Mouse (Mus musculus) kidney, postnatal 10 days (tissue): ENCODE measurements around the gene Higd1a.

Experiments
- DNase-seq: peaks from one replicate; pipeline ENCODE4 v3.0.0; 2021; ENCODE audit warnings: mixed read lengths

The Higd1a gene

DNA sequence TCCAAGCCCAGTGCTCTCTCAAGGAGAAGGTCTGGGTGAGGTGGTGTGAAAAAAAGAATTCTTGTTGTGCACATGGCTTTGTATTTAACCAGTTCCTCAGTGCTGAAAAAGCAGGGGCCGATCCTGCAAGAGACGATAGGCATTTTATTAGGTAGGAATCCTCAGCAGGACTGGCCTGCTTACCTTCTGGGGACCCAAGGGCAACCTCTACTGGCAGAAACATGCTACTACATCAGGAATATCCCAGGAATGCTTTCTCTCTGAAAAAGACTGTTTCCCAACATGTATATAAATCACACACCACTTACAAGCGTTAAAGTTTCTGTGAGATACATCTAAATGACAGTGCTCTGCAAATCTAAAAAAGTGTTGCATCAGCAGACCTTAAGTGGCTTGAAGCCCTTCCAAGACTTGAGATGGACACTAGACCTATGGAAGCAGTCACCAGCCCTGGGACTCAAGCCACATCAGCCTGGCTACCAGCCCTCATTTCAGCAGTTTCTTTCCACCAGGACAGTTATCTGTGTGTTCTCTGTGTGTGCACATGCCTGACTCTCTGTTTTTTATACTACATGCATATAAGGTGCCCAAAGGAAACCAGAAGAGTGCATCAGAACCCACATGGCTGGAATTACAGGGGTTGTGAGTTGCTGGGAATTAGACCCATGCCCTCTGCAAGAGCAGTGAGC lies 19.0 kb upstream of the Higd1a start:
- peak; percentile 73 for DNase-seq

DNA sequence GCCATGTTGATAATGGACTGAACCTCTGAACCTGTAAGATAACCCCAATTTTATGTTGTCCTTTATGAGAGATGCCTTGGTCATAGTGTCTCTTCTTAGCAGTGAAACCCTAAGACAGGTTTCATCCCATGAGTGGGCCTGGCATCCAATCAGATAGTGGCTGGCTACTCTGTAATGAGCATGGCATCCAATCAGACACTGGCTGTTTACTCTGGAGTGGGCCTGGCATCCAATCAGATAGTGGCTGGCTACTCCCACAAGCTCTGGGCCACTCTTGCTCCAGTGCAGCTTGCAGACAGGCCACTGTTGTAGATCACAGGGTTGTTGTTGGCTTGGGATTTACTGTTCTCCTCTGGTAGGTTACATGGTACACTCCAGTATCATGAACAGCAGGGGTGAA lies 15.4 kb upstream of the Higd1a start:
- DNase-seq = no peak

DNA sequence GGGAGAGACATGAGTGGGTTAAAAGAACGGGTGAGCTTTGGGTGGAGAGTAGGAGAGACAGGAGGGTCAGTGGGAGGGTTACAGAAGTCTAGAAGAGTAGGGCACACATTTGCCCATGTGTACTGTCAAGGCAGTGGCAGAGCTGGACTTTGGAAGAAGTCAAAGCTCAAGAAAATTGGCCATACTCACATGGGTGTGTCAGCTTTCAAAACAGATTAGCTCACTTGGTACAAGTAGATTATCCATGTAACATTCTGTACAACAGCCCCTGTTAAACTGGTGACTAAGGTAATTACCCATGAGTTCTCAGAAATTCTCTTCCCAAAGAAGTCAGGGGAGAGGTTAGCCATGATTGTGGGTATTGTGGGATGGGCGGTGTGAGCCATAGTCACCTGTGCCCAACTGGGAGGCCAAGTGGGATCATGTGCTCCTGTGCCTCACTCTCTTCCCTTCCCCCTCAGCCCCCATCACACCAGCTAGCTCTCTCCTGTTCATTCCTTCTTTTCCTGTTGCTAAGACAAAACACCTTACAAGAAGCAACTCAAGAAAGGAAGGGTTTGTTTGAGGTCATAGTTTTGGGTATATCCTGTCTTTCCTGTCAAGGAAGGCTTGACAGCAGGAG lies 14.0 kb upstream of the Higd1a start:
- DNase-seq = no peak

DNA sequence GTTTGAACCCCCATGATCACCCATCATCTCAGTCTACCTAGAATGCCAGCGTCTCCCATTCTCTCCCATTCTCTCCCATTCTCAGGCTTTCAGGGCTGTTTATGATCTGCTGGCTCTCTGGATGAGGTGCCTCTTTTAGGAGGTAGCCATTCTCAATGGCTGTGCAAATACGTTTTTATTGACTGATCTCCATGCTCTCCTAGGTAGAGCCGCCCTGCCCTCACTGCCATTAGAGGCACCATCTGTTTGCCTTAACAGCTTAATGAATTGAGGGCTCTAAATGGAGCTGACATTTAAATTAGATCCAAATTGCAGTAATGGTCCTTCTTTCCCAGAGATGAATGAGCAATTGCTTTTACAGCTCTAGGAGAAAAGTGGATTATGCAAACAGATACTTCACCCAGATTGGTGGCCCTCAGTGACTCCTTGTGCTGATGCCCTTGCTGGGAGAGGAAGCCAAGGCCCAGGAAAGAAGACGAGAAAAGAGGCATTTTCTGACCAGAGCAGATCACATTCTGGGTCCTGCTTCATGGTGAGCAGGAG lies 11.9 kb upstream of the Higd1a start:
- no peak for DNase-seq

DNA sequence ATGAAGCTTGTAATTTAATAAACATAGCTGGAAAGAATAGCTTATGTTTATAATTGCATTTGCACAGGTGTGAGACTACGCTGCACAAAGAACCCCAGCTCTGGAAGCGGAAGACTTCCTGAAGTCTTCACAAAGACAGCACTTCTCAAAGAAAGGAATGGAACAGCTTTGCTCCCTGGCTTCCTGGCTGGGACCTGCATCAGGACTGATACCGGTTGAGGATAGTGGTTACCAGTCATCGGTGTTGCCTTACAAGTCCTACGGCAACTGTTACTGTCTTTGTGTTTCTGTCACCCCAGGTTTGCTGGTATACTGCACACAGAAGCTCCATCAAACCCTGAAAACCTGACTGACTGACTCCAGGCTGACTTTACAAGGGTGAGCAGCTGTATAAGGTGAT lies 11.3 kb upstream of the Higd1a start:
- DNase-seq = no peak

DNA sequence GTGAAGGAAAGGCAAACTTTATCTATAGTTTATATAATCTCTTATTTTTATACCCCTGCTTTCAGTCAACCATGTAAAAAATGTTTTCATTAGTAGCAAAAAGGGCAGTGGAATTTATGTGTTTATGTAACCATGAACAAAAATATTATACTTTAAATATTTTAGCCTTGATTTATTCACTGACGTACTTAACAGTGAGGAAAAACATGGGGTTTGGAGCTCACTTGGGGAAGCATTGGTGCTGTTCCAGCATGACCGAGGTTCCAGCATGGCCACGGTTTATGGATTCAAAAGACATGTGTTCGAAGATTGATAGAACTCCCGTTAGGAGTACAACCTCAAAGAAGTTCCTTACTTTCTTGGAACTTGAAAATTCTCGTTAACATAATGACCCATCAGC lies 10.1 kb upstream of the Higd1a start:
- DNase-seq = peak; percentile 59

DNA sequence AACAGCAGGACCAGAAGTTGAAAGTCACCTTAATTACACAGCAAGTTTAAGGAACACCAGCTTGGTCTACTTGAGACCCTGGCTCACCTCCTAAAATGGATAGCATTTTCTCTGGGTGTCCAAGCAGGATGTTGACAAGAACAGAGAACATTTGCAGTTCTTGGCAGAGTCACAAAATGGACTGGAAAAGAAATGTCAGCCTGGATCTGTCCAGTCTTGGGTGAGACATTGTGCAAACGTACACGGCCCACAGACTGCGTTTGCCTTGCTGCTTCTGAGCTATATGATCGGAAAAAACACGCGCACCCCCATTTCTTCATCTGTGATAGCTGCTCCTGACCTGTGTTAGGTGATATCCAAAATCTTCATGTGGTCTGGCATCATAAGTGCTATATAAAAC lies 9.5 kb upstream of the Higd1a start:
- DNase-seq = peak; percentile 52

DNA sequence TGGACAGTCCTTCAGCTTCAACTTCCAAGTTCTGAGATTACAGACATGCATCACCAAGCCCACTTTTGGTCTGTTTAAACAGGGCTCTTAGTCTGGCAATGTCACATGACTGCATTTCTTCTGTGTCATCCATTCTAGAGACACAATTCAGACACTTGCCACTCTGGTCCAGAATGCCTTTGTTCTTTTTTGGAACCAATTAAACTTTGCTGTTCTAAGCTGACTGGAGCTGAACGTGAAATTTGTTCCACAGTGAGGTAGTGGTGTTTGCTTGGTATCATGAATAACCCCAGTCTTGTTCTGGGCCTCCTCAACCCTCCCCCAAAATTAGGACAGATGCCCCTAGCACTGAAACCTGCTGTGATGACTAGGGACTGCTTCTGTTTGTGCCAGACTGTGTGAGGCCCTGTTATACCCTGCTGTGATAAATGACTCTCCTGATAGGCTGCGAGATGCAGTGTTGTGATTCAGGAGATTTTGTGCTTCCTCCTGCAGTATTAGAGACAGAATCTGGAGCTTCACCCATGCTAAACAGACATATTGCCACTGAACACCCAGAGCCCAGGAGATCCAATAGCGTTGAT lies 7.4 kb upstream of the Higd1a start:
- no peak for DNase-seq

DNA sequence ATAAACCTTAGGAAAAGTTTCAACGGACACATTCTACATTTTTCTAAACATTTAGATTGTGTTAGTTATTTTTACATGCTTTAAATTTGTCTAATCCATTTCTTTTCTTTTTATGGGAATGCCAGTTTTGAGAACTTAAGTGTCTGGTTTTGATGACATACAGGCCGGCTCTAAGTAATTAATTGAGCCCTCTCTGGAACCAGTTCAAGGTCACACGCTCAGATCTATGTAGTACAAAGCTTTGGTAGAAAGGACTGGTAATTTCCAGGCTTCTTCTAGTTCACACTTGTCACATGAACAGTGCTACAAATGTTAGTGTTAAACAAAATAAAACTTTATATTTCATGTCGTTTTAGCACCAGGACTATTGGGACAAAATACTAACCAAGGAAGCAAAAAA lies 6.7 kb upstream of the Higd1a start:
- peak; percentile 6 for DNase-seq

DNA sequence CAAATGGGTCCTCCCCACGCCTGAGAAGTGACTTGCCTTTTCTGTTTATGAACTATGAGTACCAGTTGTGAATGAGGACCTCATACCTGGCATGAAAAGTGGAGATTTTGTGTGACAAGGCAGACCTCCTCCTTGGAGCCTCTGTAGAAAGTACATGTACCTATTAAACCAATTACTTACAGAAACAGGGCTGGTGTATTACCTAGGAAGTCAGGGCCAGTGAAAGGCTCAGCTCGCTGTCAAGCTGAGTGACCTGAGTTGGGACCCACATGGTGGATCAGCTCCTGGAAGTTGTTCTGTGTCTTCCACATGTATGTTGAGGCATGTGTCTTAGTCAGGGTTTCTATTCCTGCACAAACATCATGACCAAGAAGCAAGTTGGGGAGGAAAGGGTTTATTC lies 2.8 kb upstream of the Higd1a start:
- no peak for DNase-seq

DNA sequence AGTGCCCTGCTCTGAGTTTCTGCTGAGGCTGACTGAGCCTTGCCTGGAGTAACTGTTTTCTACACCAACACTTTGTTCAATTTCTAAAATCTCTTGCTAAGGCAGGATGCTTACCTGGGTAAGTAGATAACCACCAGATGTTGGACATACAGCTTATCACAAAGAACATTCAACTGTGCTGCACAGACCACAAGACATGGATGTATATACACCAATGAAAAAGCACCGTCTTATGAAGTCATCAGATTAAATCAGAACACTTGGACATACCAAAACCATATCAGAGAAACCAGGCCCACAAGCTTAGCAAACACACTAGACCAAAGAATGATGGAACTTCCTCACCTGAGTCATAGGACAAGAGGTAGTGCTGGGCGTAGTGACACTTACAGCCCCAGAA lies 1.2 kb upstream of the Higd1a start:
- DNase-seq = no peak

DNA sequence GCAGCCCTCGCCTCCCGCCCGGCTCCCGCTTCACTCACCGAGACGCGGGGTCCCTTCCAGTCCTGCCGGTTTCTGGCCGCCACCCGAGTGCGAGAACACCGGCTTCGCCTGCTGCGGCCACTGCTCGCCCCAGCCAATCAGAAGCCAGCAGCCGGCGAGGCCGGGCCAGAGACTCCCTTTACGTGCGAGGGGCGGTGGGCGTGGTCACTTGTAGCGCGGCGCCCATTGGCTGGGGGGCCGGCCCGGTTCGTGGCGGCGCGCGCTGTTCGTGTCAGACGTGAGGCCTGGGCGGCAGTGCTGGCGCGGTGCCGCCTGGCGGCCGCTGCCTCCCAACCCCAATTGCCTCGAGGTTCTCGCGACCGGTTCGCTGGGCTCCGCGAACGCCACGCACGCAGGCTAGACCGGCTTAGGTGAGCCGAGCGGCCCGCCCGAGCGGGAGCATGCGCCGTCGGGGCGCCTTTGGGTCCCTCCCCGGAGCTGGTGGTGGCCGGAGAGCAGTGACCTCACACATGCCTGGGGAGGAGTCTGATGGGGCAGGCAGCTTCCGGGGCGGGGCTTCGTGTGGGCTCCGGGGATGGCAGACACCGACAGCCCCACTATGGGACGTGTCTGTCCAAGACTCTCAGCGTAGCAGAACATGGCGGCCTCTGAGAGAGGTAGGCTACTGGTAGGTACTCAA lies 549 bp downstream of the Higd1a start:
- peak; percentile 99 for DNase-seq

DNA sequence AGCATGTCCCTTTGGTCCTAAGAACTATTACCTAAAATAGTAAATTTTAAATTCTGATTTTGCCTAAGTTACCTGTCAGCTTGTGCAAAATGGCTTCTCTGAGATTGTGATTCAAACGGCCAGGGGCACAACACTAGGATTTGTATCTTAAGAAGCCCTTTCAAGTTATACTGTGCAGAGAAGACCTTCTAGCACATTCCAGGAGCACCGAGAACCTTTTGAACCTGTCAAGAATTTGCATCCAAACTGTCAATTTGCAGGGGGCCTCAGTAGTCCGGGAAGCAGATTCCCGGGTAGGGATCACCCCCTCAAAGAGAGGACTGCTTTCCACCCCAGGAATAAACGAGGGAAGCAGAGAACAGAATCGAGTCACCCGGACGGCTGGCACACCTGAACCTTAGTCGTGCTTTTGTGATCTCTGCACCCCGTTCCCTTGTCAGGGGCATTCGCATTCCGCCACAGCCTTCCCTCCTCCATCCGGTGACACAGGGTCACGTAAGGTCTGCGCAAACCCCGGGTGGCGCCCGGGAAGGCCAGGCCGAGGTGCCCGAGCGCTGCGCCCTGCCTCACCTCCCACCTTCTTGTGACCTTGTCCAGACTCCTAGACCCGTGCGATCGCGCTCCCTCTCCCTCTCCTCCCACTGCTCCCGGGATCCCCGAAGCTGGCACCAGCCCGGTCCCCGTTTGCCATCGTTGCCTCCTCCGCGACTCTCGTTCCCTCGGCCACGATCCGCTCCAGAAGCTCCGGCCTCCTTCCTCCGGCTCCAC lies 1.3 kb downstream of the Higd1a start:
- DNase-seq = no peak

DNA sequence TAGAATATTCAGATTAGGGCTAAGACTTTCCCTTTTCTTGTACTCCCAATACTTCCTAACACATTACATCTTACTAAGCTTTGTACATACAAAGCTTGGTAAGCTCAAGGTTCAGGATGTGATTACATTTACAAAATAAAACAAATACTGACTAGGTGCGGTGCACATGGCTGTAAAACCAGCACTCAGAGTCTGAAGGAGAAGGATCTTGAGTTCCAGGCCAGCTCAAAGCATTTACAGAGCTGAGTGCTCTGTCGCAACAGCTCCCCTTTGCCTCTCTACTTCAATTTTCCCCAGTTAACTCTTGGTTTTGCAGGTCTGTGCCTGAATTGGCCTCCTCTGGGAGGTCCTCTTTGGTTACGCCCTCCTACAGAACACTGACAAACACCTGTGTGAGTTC lies 3.9 kb downstream of the Higd1a start:
- DNase-seq = no peak

DNA sequence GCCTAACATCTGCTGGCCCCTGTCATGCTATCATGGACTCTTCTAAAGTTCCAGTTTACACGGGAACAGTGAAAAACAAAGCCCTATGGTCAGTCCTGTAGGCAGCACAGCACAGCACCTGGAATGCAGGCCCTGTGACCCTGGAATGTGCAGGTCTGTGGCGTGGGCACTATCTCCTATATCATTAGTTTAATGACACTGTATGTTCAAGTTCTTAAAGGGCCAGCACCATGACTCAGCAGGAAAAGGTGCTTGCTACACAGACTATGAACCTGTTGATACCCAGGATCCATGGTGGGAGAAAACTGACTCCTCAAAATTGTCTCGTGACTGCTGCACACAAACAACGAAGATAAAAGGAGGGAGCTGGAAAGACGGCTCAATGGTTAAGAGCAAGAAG lies 10.3 kb downstream of the Higd1a start:
- DNase-seq = no peak

DNA sequence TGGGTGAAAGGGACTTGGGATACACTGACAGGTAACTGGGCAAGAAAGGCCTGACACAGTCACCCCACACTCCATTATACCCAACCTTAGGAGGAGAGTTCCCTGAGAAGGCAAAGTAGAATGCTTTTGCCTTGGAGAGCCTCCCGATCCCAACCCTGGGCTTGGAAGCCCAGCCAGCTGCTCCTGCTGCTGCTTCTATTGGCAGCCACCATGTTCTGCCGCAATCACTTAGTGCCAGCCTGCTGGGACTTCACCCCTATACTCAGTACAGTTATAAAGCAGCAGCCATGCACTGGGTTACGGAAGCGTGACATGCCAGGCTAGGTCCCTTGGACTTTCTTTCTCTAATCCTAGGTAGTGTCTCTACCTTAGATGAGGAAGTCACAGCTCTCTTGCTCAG lies 11.0 kb downstream of the Higd1a start:
- DNase-seq = no peak

DNA sequence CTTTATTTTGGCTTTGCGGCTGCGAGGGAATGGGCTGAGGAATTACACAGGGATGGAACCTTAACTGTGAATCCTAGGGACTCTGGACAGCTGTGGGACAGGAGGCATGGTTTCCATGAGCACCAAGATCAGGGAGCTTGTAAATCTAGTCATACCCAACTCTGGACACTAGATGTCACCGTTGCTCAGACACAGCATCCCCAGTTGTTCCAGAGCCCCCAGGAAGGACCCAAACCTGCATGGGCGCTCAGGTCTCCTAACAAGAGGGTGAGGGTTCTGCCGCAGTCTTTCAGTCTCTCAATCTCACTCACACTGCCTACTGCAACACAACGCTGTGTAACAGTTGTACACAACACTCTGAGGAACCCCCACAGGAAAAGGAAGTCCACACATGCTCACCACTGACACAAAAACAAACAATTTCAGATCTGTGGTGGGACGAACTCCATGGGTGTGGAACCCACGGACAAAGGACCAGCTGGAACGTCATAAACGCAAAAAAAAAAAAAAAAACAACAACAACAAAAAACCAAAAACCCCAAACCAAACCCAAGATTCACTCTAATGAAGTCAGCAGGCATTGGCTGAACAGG lies 11.5 kb downstream of the Higd1a start:
- peak; percentile 39 for DNase-seq

DNA sequence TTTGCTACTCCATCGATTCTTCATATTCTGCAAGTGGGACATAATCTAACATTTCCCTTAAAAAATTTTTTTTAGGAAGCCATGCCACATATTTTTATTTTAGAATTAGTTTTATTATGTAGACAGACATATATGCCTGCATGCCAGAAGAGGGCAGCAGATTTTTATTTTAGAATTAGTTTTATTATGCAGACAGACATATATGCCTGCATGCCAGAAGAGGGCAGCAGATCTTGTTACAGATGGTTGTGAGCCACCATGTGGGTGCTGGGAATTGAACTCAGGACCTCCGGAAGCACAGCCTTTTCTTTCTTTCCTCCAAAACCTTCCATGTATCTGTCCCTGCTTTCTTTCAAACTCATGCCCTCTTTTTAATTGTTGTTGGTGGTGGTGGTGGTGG lies 15.2 kb downstream of the Higd1a start:
- no peak for DNase-seq

DNA sequence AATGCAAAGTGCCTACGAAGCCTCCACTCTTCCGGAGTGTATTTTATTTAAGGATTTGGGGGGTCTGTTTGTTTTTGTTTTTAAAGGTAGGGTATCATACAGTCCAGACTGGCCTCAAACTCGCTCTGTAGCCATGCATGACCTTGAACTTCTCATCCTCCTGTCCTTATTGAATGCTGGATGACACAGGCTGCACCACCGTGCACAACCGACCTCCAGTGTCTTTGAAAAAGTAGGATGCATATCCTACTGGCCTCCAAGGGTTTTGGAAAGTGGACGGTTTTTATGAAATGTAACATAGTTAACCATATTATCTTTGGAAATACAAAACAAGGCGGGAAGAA lies 18.6 kb downstream of the Higd1a start:
- no peak for DNase-seq

DNA sequence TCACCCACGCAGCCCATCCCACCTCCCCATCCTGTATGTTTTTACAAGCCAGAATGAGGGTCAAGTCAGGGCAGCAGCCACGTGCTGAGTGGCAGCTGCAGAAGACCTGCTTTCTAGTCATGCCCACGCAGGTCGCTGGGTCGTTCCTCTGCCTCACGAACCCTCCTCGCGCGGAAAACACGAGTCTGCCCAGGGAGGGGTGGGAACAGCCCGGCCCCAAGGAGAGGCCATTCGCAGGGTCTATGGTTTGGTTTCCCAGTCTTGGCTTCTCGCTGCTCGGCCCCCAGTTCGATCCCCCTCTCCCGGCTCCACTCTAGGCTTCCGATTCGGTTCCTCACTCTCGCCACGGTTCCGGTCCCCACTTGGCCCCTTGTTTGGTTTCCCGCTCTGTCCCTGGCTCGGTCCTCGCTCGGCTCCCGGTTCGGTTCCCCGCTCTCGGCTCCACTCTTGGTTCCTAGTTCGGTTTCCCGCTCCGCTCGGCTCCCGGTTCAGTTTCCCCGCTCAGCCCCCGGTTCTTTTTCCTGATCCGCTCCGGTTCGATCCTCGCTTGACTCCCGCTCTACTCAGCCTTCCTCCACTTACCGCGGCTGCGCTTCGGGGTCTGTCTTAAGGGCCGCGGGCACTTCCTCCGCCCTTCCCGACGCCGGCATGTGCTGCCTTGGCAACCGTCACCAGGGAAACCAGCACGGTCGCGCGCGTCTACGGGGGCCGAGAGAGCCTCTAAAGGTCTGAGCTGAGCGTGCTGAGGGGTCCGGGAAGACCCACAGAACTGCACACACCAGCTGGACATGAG lies 19.1 kb downstream of the Higd1a start, which contains the start of gene Ccdc13:
Gene Ccdc13 (minus strand): TSS at position 633 of the 793 bp plus-strand sequence.
- DNase-seq = peak; percentile 91

DNA sequence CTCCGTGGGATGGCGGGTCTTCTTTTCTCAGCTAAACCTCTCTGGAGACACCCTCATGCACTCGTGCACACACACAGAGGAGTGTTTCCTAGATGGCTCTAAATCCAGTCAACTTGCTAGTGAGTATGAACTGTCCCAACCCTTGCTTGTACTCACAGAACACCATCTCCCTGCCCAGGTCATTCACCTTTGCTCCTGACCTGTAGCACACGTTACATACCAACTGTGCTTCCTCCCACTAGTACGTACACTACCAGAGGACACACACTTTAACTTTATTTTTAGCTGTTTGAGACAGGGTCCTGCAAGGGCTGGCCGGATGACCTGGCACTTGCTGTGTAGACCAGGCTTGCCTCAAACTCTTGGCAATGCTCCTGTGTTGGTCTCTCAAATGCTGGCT lies 20.2 kb downstream of the Higd1a start:
- DNase-seq = no peak

DNA sequence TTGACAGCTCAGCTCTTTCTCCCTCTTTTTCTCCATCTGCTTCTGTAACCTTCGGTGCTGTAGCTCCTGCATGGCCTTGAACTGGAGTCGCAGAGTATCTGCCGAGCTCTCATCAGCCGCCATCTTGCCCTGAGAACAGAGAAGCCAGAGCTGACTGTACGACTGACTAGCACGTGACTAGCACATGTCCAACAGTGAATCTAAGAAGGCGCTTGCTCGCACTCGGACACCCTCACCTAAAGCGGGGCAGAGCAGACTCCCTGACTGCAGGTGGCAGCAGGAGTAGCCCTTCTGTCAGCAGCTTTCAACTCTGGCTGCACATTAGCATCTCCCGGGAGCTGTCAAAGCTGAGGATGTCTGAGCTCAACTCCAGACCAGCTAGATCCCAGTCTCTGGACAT lies 24.3 kb downstream of the Higd1a start:
- no peak for DNase-seq
